Mouse (Mus musculus) cortical plate, adult 2 months (tissue): ENCODE measurements around the gene Nck2. TPM values are rescaled to one million over a fixed set of nuclear protein-coding genes. Genes with fewer than 3 reads are reported as not detected.

Source experiments
- H3K27ac ChIP-seq: fragments of 200-500 bp; 2 replicates; pipeline ENCODE4 v1.5.1; 2012; ENCODE audit warnings: low read length, control low read depth, inconsistent platforms; ENCODE audit not compliant: insufficient read depth
- H3K4me1 ChIP-seq: fragments of 200-500 bp; 2 replicates; pipeline ENCODE4 v1.6.1; 2011; ENCODE audit warnings: low read length; ENCODE audit not compliant: control insufficient read depth, insufficient read depth
- H3K4me3 ChIP-seq: fragments of 200-500 bp; 2 replicates; pipeline ENCODE4 v1.5.1; 2011; ENCODE audit warnings: mild to moderate bottlenecking, low read length, control low read depth; ENCODE audit not compliant: insufficient read depth
- CTCF ChIP-seq: fragments of 200-500 bp; IDR thresholded peaks from 2 replicates; pipeline ENCODE4 v1.5.1; 2011; ENCODE audit warnings: mild to moderate bottlenecking, control low read depth, low read length; ENCODE audit not compliant: insufficient read depth; ENCODE audit errors: extremely low read depth
- POLR2A ChIP-seq: fragments of 200-500 bp; IDR thresholded peaks from 2 replicates; pipeline ENCODE4 v1.6.1; 2011; ENCODE audit warnings: mild to moderate bottlenecking, low read length, control low read depth; ENCODE audit not compliant: insufficient read depth; ENCODE audit errors: extremely low read depth
- polyA plus RNA-seq: library from polyadenylated mRNA; depleted of rRNA; stranded (reverse); fragments of >200 nt; gene quantifications from 2 replicates; pipeline ENCODE4 v1.2.3, GENCODE M21; 2012

The Nck2 gene
- polyA plus RNA-seq, 1 experiment: 29.0 TPM

DNA sequence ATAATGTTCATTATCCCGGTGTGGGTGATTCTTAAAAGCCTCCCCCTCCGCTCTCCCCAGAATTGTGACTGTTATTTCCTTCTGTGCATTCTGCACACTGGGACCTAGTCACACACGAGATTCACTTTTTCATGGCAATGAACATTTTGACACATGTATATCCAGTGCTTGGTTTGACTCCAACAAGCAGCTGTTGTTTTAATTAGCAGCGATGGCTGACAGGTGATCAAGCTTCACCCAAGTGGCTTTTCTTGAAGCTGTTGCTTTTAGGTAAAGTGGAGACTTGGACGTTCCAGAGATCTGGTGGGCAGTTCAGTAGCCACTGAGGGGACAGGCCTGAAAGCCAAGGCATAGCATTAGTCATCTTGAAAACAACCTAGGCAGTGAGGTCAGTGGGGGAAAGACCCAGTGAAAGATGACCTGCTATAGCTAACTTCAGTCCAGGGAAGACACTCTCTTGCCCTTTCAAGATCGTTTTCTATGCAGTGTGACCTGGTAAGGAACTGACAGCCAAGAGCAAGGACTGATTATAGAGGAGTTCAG is 17.3 kb upstream of the Nck2 start:
- TF ChIP-seq POLR2A: no peak
- no peak for TF ChIP-seq CTCF
- Histone ChIP-seq H3K4me3 (no peak overlapping the region), H3K4me1 (peaks cover 8% of the 10 kb centered on the region; the same call in 1 of the 2 replicates), H3K27ac (no peak overlapping the region)

DNA sequence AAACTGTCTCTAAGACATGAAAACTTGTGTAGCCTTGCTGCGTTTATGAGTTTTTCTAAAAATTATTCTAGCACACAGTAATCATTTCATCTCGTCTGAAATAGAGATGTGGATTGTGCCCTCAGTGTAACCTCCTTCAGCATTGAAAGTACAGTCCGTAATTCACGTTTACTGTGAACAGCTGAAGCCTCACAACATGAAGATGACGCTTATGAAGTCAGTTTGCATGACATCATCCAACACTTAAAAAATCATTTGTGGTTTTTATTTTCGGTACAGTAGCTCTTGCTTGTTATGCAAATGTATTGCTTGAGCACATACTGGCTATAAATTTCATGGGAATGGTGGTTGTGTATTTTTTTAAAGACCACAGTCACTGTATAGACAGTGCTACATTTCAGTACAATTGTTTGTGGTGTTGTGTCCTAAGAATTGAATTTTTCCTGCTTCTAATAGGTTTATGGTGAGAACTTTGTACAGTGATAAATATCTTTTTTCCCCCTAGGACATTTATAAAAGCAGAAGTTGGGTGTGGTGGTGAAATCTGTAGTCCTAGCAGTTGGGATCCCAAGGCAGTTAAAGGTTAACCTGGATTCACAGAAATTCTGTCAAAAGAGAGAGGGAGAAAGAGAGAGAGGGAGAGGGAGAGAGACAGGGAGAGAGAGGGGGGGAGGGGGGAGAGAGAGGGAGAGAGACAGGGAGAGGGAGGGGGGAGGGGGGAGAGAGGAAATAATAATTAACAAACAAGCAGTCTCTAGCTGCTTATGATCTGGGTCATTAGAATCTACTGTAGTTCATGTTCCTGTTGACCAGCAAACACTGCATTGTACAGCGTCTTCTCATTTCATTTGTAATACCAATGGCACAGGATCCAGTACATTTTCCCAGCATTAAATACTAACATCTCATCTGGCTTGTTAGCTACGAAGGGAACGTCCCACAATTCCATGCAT is 14.2 kb upstream of the Nck2 start:
- H3K27ac ChIP-seq: no peak overlapping the region
- H3K4me1 ChIP-seq: peaks cover 8% of the 10 kb centered on the region; the same call in 1 of the 2 replicates
- H3K4me3 ChIP-seq: no peak overlapping the region
- TF ChIP-seq CTCF (no peak), POLR2A (no peak)

DNA sequence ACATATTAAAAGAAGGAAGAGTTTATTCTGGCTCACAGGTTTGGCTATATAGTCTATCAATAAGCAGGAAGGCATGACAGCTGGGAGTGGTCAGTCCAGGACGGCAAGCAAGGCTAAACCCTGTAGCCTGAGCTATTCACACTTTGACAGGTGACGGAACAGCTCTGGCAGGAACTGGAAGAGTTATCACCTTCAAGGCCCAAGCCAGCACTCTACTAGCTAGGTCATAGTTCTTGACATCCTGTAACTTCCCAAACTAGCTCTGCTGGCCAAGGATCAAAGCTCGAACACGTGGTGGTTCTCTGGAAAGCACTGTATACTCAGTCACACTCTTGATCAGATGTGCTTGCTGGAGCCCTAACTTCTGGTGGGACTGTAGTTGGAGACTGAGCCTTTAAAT is 10.5 kb upstream of the Nck2 start:
- no peak for TF ChIP-seq CTCF
- no peak for TF ChIP-seq POLR2A
- Histone ChIP-seq H3K27ac (no peak overlapping the region), H3K4me3 (no peak overlapping the region), H3K4me1 (no peaks in the 10 kb centered on the region)

DNA sequence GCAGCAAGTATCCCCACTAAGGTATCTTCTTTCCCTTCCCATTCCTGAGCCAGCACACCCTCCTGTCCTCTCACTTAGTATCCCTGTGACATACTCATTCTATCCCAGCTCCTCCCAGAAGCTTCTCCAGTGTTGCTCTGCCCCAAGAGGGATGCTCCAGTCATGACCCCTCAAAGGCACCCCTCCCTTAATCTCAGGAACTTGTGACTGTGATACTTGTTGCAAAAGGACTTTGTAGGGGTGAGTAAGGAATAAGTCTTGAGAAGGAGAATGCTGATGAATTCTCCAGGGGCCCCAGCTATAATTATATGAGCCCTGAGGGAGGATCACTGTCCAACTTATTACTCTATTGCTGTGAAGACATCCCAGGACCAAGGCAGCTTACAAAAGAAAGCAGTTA is 7.8 kb upstream of the Nck2 start:
- Histone ChIP-seq H3K4me3 (no peak overlapping the region), H3K4me1 (no peaks in the 10 kb centered on the region), H3K27ac (no peak overlapping the region)
- TF ChIP-seq CTCF (no peak), POLR2A (no peak)

DNA sequence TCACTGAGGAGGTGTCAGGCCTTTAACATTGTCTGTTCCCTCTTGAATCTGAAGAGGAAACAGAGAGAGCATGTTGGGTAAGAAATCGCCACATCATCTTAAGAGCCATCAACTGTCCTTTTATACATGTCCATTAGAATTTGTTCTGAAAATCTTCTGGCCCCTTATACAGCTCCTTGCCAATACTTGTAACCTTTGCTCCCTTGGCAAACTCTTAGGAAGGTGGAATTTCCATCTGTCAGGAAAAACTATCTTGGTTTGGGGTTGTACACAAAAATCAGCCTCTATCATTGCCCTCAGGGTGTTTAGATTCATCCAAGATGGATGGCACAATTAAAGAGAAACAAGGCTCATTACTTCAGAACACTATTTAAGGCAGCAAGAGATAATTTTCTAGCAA is 5.1 kb upstream of the Nck2 start:
- Histone ChIP-seq H3K4me3 (no peak overlapping the region), H3K4me1 (no peaks in the 10 kb centered on the region), H3K27ac (no peak overlapping the region)
- TF ChIP-seq POLR2A (no peak), CTCF (no peak)

DNA sequence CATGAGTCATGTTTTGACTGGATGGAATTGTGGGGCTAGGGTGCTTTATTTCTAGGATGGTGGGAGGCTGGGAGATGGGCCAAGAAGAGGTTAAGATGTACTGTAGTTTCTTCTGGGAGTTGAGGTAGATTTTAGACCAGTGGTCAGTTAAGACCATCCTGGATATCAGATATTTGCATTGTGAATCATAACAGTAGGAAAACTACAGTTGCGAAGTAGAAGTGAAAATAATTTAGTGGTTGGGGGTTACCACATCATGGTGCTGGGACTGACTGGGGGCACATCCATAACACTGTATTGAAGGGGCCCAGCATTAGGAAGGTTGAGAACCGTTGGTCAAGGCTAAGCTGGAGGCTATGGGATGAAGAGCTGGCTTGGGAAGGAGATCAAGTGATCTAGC is 1.8 kb upstream of the Nck2 start:
- no peak for TF ChIP-seq POLR2A
- no peak for TF ChIP-seq CTCF
- Histone ChIP-seq H3K27ac (no peak overlapping the region), H3K4me3 (no peak overlapping the region), H3K4me1 (peaks cover 2% of the 10 kb centered on the region; the same call in 1 of the 2 replicates)

DNA sequence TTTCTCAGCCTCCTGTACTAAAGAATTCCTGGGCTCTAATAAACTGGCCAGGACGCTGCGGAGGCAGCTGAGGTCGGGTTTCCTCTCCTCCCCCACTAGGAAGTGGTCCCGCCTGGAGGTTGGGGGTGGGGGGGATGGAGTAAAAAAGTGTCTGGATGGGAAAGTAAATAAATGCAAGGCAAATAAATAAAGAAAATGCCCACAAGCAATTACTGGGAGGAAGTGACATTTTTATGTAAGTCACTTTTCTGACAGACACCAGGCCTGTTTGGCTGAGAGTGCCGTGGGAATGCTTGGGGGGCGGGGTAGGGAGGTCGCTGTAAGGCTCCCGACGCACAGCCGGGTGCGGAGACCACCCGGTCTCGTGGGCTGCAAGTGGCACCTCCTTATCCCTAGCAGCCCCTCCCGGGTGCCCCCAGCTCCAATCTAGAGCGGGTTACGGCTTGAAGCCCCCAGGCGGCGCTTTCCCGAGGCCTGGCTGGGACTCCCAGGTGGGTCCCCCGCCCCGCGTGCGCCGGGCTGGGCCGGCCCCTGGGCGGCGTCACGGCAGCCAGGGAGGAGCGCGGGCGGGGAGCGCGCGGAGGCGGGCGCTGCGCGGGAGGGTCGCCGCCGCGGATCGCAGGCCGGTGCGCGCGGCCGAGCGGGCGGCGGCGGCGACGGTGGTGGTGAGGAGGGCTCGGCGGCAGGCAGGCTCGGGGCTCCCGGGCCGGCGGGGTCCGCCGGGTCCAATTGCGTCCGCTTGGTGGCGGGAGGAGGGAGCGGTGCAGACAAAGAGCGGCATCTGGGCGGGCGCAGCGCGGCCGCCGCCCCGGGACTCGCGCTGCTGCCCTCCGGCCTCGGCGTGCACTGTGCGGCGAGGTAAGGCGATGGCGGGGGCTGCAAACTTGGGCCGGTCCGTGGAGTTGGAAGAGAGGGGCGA is 1.1 kb downstream of the Nck2 start:
- peak overlapping the region; percentile 93 for H3K27ac ChIP-seq
- peak overlapping the region; percentile 63 for H3K4me3 ChIP-seq
- H3K4me1 ChIP-seq: peaks cover 4% of the 10 kb centered on the region; the same call in 1 of the 2 replicates
- TF ChIP-seq CTCF (no peak), POLR2A (no peak)

DNA sequence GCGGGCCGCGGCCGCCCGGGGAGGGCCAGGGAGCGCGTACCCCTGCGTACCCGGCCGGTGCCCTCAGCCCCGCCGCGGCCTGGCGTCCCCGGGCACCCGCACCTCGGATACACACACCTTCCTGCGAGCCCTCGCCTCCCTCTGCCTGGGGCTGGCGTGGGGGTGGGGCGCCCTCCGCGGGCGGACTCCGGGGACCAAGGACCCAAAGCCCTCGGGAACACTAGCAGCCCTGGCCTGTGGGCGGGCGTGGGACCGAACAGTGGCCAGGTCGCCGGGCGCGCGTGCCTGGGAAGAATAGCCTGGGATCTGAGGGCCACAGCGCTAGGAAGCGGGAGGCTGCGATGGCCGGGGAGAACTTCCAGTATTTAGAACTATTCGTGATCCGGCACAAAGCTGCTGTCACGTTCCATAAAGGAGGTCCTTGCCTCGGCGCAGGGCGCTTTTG is 1.7 kb downstream of the Nck2 start:
- peak overlapping the region; percentile 93 for H3K27ac ChIP-seq
- peak overlapping the region; percentile 63 for H3K4me3 ChIP-seq
- TF ChIP-seq CTCF (no peak), POLR2A (no peak)
- H3K4me1 ChIP-seq: peaks cover 4% of the 10 kb centered on the region; the same call in 1 of the 2 replicates
